Comparison of ENCODE assay signal across 12 mouse cellular contexts in the genomic region with DNA sequence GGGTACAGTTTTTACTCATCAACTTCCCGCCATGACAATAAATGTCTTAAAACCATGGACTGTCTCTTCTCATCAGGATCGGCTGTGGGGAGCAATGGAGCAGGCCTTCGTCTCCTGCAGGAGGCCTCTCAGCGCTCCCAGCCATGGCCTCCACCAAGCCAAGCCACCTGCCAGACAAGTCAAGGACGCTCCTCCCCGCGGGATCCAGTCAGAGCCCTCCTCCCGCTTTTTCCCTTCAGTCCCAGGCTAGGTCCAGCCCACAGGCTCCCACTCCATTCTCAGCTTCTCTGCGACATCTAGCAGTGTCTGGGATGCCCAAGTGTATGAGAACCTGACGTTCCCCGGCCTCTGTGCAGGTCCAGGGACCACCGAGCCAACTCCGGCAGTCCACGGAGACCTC.
"Had no signal": no experiment of that assay in that cellular context is flagged by ENCODE, and none has a peak within 500 bp of the region (broad histone marks: within the 10 kb centered on the region; RNA-seq: fewer than 3 reads in every experiment).

No protein-coding gene starts in this region.

- H3K9ac ChIP-seq: limb, embryonic 15.5 days; liver, embryonic 12.5 days; lung, embryonic 14.5 days; midbrain, embryonic 12.5 days; stomach, embryonic 15.5 days had no signal

- DNase-seq: kidney, postnatal 10 days; left cerebral cortex, postnatal 4 days; lung, embryonic 14.5 days; lung, postnatal 10 days; lung, postnatal 4 days; right cerebral cortex, postnatal 14 days; thymus, postnatal 4 days had no signal

- H3K27me3 ChIP-seq: limb, embryonic 15.5 days; stomach, embryonic 15.5 days had no signal

- H3K36me3 ChIP-seq: limb, embryonic 15.5 days; liver, embryonic 12.5 days; midbrain, embryonic 12.5 days; stomach, embryonic 15.5 days had no signal

- H3K4me1 ChIP-seq: limb, embryonic 15.5 days; megakaryocyte, embryonic 14.5 days; stomach, embryonic 15.5 days had no signal

- H3K9me3 ChIP-seq: limb, embryonic 15.5 days; midbrain, embryonic 12.5 days; stomach, embryonic 15.5 days had no signal

- H3K4me3 ChIP-seq: limb, embryonic 15.5 days; liver, embryonic 12.5 days; megakaryocyte, embryonic 14.5 days; midbrain, embryonic 12.5 days; stomach, embryonic 15.5 days had no signal

- H3K27ac ChIP-seq: limb, embryonic 15.5 days; liver, embryonic 12.5 days; midbrain, embryonic 12.5 days; stomach, embryonic 15.5 days had no signal

- H3K4me2 ChIP-seq: limb, embryonic 15.5 days; liver, embryonic 12.5 days; lung, embryonic 14.5 days; midbrain, embryonic 12.5 days; stomach, embryonic 15.5 days had no signal
